Mouse (Mus musculus) olfactory bulb, adult 2 months (tissue): Measurements from ENCODE around the gene Gpr83. TPM values are rescaled to one million over a fixed set of nuclear protein-coding genes. Genes with fewer than 3 reads are reported as not detected.

Experiments
- H3K27ac ChIP-seq: fragments of 200-500 bp; 2 replicates; pipeline ENCODE4 v1.5.1; 2012; ENCODE audit warnings: low read depth, low read length; ENCODE audit not compliant: insufficient read depth
- H3K4me1 ChIP-seq: fragments of 200-500 bp; 2 replicates; pipeline ENCODE4 v1.6.1; 2012; ENCODE audit warnings: low read length; ENCODE audit not compliant: control insufficient read depth, insufficient read depth
- H3K4me3 ChIP-seq: fragments of 200-500 bp; 2 replicates; pipeline ENCODE4 v1.5.1; 2012; ENCODE audit warnings: mild to moderate bottlenecking, low read depth, low read length, moderate library complexity; ENCODE audit not compliant: insufficient read depth
- CTCF ChIP-seq: fragments of 200-500 bp; IDR thresholded peaks from 2 replicates; pipeline ENCODE4 v1.5.1; 2012; ENCODE audit warnings: low read depth, mild to moderate bottlenecking, low read length, moderate library complexity; ENCODE audit not compliant: insufficient read depth
- POLR2A ChIP-seq: fragments of 200-500 bp; IDR thresholded peaks from 2 replicates; pipeline ENCODE4 v1.6.1; 2012; ENCODE audit warnings: mild to moderate bottlenecking, low read depth, low read length, moderate library complexity; ENCODE audit not compliant: insufficient read depth
- WGBS: fragments of 180-500 bp; shearing (Covaris S2); methylation state at CpG from one replicate; pipeline ENCODE4 v1.1.7; 2018; 5-methylcytosine and 5-hydroxymethylcytosine counted together
- polyA plus RNA-seq: library from polyadenylated mRNA; stranded (reverse); fragments of >200 nt; gene quantifications from 2 replicates; pipeline ENCODE4 v1.2.4, GENCODE M21; 2012; ENCODE audit warnings: low replicate concordance; ENCODE audit not compliant: missing spikeins, insufficient read depth, insufficient read length

Gpr83 gene
- polyA plus RNA-seq, 1 experiment: not detected

- no peak overlapping the region for H3K27ac ChIP-seq
- peaks cover 14% of the 10 kb centered on the region for H3K4me1 ChIP-seq
- WGBS: 51% methylated on average over 7 of the region's 7 CpGs
- H3K4me3 ChIP-seq: no peak overlapping the region
- TF ChIP-seq POLR2A (no peak), CTCF (no peak)
These were observed 47.9 kb downstream of the Gpr83 start for GRCm38 (mm10) chr9:14907816-14908415.

DNA sequence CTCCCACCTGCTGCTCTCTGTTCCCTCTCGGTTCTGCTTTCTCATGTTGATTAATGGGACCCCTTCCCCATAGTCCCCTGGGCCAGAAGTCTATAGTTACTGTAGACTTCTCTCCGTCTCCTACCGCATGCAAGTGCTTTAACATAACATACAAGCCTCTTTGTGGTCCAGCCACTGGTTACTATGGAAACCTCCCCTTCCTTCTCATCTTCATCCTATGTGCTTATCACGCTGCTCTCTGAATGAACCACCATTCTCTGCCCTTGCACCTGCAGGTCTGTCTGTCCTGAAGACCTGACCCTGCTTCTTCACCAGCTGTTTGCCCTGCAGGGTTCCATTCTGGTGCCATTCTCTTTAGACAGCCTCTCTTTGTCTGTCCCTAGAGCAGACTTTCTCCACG, 50.0 kb downstream of the Gpr83 start:
- Histone ChIP-seq H3K4me1 (peaks cover 11% of the 10 kb centered on the region), H3K4me3 (no peak overlapping the region), H3K27ac (no peak overlapping the region)
- TF ChIP-seq POLR2A (no peak), CTCF (no peak)
- WGBS: 50% methylated on average over 5 of the region's 5 CpGs

GRCm38 (mm10) chr9:14912037-14912436, 52.0 kb downstream of the Gpr83 start:
- 61% methylated on average over 2 of the region's 2 CpGs for WGBS
- Histone ChIP-seq H3K27ac (no peak overlapping the region), H3K4me3 (no peak overlapping the region), H3K4me1 (peaks cover 3% of the 10 kb centered on the region; the same call in 1 of the 2 replicates)
- TF ChIP-seq CTCF (no peak), POLR2A (no peak)

DNA sequence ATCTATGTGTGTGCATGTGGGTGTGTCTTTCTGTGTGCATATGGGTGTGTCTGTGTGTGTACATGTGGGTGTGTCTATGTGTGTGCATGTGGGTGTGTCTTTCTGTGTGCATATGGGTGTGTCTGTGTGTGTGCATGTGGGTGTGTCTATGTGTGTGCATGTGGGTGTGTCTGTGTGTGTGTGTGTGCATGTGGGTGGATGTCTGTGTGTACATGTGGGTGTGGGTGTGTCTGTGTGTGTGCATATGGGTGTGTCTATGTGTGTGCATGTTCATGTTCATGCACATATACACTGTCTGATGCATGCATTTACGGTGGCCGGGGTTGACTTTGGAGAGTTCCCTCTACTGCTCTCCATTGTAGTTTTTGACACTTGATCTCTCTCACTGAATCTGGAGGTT, 57.7 kb downstream of the Gpr83 start:
- no peak overlapping the region for H3K4me3 ChIP-seq
- TF ChIP-seq CTCF (no peak), POLR2A (no peak)
- no peaks in the 10 kb centered on the region for H3K4me1 ChIP-seq
- no peak overlapping the region for H3K27ac ChIP-seq
- WGBS: 93% methylated on average over 2 of the region's 2 CpGs

GRCm38 (mm10) chr9:14918825-14919668, 59.0 kb downstream of the Gpr83 start:
- Histone ChIP-seq H3K27ac (no peak overlapping the region), H3K4me3 (no peak overlapping the region), H3K4me1 (no peaks in the 10 kb centered on the region)
- 58% methylated on average over 5 of the region's 5 CpGs for WGBS
- TF ChIP-seq CTCF: no peak
- TF ChIP-seq POLR2A: no peak

Other genes with a start within 250 kb of the Gpr83 start
- gene Amotl1, start 215.2 kb upstream of the Gpr83 start, polyA plus RNA-seq: 84.9 TPM in 1 of 2 replicates, not detected in the other
- not detected in 2 replicates for gene Piwil4, start 119.5 kb upstream of the Gpr83 start, polyA plus RNA-seq
- gene Fut4, start 107.8 kb upstream of the Gpr83 start, polyA plus RNA-seq: not detected in 2 replicates
- not detected in 2 replicates for gene 1700012B09Rik, start 89.2 kb upstream of the Gpr83 start, polyA plus RNA-seq
- gene Mre11a, start 75.6 kb upstream of the Gpr83 start, polyA plus RNA-seq: not detected in 2 replicates
- gene Ankrd49, start 75.4 kb upstream of the Gpr83 start, polyA plus RNA-seq: not detected in 2 replicates
- gene Izumo1r, start 43.7 kb downstream of the Gpr83 start, polyA plus RNA-seq: not detected in 2 replicates
- not detected in 2 replicates for gene Panx1, start 185.3 kb downstream of the Gpr83 start, polyA plus RNA-seq